Mouse (Mus musculus): ENCODE results near the gene Phkg2.
"Not testable (repeated sequence)": the region's sequence is repeated elsewhere in the genome, so short reads cannot be mapped to it uniquely, and the experiment has no call there.

Phkg2 gene

GRCm38 (mm10) chr7:127602903-127603302, 29.8 kb downstream of the Phkg2 start:
- no peak for DNase-seq (ENCODE audit: low read depth, low spot score)

GRCm38 (mm10) chr7:127604256-127604655, 31.1 kb downstream of the Phkg2 start:
- no peak for DNase-seq (ENCODE audit: low read depth, low spot score)

DNA sequence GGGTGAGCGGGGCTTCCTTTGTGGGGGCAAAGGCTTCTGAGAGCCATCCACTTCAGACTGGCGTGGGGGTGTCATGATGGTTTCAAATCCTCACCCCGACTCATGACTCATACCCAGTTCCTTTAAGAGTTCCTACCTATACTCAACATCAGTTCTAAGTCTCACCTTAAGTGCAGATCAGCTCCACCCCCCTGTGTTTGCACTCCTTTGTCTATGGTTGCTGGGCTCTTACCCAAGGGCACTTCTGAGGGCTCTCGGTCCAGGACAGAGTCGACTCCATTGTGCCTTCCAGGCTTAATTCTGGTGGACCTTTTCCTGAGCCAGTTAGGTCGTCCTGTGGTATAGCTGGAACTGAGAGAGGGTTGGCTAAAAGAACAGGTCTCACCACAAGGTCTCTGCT, 34.0 kb downstream of the Phkg2 start:
- no peak for DNase-seq (ENCODE audit: low read depth, low spot score)

DNA sequence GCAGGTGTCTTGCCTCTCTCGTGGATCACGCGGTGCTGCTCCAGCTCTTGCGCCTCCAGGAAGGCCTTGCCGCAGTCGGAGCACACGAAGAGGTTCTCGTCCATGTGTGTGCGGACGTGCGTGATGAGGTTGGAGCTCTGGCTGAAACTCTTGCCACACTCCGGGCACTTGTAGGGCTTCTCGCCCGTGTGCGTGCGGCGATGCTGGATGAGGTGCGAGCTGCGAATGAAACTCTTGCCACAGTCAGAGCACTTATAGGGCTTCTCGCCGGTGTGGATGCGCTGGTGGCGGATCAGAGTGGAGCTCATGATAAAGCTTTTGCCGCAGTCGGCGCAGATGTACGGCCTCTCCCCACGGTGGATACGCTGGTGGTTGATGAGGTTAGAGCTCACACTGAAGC, 37.9 kb downstream of the Phkg2 start:
- DNase-seq (ENCODE audit: low read depth, low spot score) = no peak

DNA sequence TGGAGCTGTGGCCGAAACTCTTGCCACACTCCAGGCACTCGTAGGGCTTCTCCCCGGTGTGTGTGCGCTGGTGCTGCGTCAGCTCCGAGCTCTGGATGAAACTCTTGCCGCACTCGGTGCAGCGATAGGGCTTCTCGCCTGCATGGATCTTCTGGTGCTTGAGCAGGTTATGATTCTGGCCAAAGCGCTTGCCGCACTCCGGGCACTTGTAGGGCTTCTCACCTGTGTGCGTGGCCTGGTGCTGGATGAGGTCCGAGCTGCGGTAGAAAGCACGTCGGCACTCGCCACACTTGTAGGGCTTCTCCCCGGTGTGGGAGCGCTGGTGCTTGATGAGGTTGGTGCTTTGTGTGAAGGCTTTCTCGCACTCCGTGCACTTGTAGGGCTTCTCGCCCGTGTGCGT, 38.4 kb downstream of the Phkg2 start:
- no peak for DNase-seq (ENCODE audit: low read depth, low spot score)

GRCm38 (mm10) chr7:127613501-127613900, 40.4 kb downstream of the Phkg2 start:
- no peak for DNase-seq (ENCODE audit: low read depth, low spot score)

DNA sequence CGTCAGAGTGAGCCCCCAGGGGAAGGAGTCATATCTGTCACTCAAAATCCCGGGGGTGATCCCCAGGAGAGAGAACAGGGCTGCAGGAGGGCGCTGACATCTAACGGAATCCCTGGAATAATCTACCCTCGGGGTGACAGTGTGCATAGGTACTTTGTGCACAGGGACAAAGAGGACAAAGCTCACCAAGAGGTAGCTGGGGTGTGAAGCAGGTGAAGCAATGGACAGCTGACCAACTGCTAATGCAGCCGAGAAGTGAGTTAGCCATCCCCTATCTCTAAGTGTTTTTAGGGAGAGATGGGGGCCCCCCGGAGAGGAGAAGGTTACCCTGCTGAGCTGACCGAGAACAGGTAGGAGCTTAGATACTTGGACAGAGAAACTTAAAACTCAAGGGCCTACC, 41.0 kb downstream of the Phkg2 start:
- no peak for DNase-seq (ENCODE audit: low read depth, low spot score)

GRCm38 (mm10) chr7:127614511-127614890, 41.4 kb downstream of the Phkg2 start:
- peak; percentile 38 for DNase-seq (ENCODE audit: low read depth, low spot score)

DNA sequence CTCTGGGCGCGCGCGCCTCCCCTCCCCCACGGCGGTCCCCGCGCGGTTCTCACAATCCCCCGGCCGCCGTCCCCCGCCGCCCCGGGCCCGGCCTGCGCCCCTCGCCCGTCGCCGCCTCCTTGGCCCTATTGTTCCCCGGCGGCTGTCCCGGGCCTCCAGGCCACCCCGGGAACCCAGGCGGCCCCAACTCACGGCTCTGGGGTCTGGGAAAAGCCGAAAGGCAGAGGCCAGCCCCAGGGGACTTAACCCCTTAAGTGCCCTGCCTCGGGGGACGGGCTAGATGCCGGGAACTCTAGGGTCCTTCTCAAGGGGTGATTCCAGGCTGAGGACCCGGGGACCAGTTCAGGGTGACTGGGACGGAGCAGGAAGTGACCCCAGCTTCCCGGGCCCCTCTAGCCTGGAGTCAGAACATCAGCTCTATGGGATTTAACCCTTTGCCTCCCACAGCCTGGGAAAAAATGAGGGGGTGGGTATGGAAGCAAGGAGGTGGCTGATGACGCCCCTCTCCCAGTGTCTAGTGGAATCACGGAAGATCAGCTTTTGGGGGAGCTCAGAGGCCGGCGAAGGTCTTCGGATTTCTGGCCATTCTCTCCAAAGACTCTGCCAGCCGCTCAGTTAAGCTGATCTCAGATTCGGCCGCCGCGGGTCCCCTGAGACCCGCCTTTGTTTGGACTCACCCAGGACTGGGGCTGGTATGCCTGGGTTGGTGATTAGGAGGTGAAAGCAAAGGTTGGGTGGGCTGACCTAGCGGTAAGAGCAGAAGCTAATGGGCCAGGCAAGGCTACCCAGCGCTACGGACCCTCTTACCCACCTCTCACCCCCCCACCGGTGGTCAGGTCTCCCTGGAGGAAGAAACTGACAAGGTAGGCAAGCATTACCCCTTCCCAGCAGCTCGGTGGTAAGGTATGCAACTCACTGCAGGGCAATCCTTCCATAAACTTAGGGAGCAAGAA, 42.0 kb downstream of the Phkg2 start, which contains the start of gene Zfp629:
Gene Zfp629, minus strand, starts transcription at position 907 of the 953 bp plus-strand sequence.
- DNase-seq (ENCODE audit: low read depth, low spot score) = peak; percentile 33

- no peak for DNase-seq (ENCODE audit: low read depth, low spot score)
These were observed 43.2 kb downstream of the Phkg2 start for GRCm38 (mm10) chr7:127616336-127616735.

GRCm38 (mm10) chr7:127616881-127617280, 43.7 kb downstream of the Phkg2 start:
- DNase-seq (ENCODE audit: low read depth, low spot score) = no peak

DNA sequence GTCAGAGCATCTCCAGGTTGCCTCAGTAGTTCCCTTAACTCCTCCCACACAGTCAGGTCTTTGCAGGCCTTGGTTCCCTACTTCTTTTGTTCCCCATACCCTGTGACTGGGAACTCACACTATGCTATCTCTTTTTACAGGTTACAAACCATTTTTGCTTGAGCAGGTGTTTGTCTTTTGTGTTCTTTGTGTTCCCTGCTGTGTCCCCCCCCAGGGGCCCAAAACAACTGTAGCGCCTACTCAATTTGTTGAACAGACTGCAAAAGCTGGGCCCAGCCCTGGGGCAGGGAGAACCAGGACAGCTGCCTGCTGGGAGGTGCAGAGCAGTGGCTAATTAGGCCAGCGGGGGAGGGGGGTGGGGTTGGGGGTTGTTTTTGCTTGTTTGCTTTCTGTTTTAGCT, 44.8 kb downstream of the Phkg2 start:
- DNase-seq (ENCODE audit: low read depth, low spot score) = no peak

- DNase-seq (ENCODE audit: low read depth, low spot score) = not testable (repeated sequence)
These were observed 45.3 kb downstream of the Phkg2 start for GRCm38 (mm10) chr7:127618402-127618801.

DNA sequence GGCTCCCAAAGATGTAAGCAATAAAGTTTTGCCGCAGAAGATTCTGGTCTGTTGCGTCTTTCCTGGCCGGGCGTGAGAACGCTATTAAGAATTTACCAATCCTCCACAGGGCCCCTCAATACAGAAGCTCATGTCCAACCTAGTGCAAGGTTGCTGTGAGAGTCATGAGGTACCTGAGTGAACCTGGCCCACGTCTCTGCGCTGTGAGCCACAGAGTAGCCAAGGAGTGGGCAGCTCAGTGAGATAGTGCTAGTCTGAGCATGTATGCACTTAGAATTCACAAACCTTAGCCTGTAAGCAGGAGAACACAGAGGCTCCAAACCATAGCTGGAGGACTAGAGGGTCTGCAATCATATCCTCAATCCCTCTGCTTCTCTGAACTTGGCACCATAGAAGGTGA, 52.9 kb downstream of the Phkg2 start:
- DNase-seq (ENCODE audit: low read depth, low spot score) = no peak

GRCm38 (mm10) chr7:127626471-127626870, 53.3 kb downstream of the Phkg2 start:
- no peak for DNase-seq (ENCODE audit: low read depth, low spot score)

DNA sequence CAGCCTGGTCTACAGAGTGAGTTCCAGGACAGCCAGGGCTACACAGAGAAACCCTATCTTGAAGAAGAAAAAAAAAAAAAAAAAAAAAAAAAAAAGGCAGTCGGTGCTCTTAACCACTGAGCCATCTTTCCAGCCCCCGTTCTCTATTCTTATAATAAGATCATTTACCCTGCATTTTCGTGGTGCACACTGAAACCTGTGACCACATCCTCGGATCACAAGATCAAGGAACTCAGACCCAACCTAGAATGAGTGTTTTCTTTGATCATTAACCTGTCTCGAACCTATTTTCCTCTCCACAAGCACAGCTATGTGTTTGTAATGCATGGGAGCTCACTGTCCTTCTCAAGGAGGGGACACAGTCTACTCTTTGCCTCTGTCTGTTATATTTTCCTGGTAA, 55.5 kb downstream of the Phkg2 start:
- peak; percentile 69 for DNase-seq (ENCODE audit: low read depth, low spot score)

DNA sequence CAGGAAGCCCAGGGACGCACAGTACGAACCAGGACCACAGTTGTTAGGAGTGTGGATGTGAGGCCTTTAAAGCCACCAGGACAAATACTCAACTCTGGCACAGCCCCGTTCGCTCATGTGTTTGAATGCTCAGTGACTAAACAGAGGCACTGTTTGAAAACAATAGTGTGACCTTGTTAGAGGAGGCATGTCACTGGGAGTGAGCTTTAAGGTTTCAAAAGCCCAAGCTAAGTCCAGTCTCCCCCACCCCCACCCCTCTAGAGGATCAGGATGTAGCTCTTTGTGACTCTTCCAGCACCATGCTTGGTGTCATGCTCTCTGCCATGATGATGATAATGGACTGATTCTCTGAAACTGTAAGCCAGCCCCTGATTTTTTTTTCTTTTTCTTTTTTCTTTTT, 58.3 kb downstream of the Phkg2 start:
- no peak for DNase-seq (ENCODE audit: low read depth, low spot score)

Measured in CD4-positive, CD25-positive, alpha-beta regulatory T cell, adult 2 months (primary cell).